Mouse (Mus musculus): Measurements from ENCODE around the gene Mlxipl. TPM values are rescaled to one million over a fixed set of nuclear protein-coding genes. Genes with fewer than 3 reads are reported as not detected.
"Not testable (repeated sequence)": the region's sequence is repeated elsewhere in the genome, so short reads cannot be mapped to it uniquely, and the experiment has no call there.

Gene Mlxipl
- polyA plus RNA-seq (2016; fragmentation: Nextera tagmentation; extraction: Ambion mirVana), result 0.58 and 0.66 TPM in 2 replicates

DNA sequence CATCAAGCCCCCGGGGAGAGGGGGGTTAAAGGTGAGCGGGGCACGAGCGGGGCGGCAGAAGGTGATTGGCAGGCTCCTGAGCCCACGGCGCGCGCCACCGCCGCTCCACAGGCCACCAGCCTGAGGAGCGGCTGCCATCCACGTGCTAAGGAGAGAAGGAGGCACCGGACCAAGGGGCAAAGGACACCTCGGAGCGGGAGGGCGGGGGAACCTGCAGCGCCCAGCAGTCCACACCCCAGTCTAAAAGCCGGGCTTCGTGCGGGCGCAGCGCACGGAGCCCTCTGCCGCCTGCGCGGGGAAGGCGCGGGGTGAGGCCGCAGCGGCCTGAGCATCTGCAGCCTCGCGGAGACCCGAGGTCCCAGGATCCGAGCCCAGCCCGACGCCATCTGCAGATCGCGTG, at the start of gene Mlxipl:
Gene Mlxipl, plus strand, starts transcription at position 238 of the 400 bp plus-strand sequence.
- Histone ChIP-seq H3K9me3 (no peaks in the 10 kb centered on the region), H3K27ac (no peak within 1 kb of the TSS), H3K27me3 (replicated peaks) (peaks cover 52% of the 10 kb centered on the region), H3K4me2 (replicated peaks) (peak within 1 kb of the TSS; percentile 32), H3K4me1 (no peaks in the 10 kb centered on the region; the same call in 1 of the 2 replicates), H3K36me3 (no peaks in the 10 kb centered on the region), H3K4me3 (no peak within 1 kb of the TSS), H3K9ac (0 out of 2 replicates have a peak within 1 kb of the TSS, but pooled peaks have one; percentile 21)
- ATAC-seq (ENCODE audit: low FRiP score, low read depth), result no peak
- WGBS, result 3% methylated on average over 39 of the region's 39 CpGs

DNA sequence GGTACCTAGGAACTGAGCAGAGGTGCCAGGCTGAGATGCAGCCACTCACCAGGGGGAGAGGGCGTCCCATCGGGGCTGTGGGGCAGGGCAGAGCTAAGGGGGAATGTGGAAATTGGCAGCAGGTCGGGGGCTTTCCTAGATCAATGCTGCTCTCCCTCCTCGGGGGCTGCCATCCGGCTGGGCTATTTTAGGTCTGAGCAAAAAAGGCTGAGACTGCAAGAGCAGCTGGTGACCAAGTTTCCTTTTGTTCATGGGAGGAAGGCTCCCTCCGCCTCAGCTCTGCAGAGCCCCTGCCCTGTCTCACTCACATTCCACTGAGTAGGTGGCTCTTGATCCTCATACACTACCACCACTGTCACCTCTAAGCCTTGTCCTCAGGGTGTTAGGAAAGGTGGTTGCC, 49.6 kb upstream of the Mlxipl start:
- Histone ChIP-seq H3K27me3 (replicated peaks) (no peaks in the 10 kb centered on the region), H3K4me3 (no peak overlapping the region), H3K9ac (no peak overlapping the region), H3K27ac (no peak overlapping the region), H3K36me3 (peaks cover 14% of the 10 kb centered on the region), H3K9me3 (no peaks in the 10 kb centered on the region), H3K4me1 (peaks cover 3% of the 10 kb centered on the region), H3K4me2 (replicated peaks) (no peak overlapping the region)
- no peak for ATAC-seq (ENCODE audit: low FRiP score, low read depth)
- WGBS, result 63% methylated on average over 6 of the region's 6 CpGs

DNA sequence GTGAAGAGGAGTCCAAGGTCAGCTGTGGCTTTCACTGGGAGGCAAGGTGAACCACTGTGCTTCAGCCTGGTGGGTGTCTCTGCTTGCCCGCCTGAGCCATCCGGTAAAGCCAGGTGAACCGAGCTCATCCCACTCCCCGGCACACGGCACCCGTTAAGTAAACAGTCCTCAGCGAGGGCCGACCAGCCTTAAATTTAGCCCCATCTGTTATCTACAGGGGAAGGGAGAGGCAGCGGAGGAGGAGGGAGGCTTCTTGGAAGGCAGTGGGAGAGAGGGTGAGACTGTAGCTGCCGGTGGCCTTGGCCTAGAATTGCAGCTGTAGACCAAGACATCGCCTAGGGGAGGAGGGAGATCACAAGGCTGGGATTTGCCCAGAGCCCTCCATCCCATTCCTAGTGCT, 48.9 kb upstream of the Mlxipl start:
- H3K27me3 ChIP-seq (replicated peaks), result no peaks in the 10 kb centered on the region
- no peak for ATAC-seq (ENCODE audit: low FRiP score, low read depth)
- no peak overlapping the region for H3K4me3 ChIP-seq
- H3K36me3 ChIP-seq, result peaks cover 21% of the 10 kb centered on the region
- no peak overlapping the region for H3K4me2 ChIP-seq (replicated peaks)
- no peak overlapping the region for H3K9ac ChIP-seq
- H3K4me1 ChIP-seq, result no peaks in the 10 kb centered on the region; the same call in 1 of the 2 replicates
- WGBS, result 81% methylated on average over 11 of the region's 11 CpGs
- H3K9me3 ChIP-seq, result no peaks in the 10 kb centered on the region
- no peak overlapping the region for H3K27ac ChIP-seq

DNA sequence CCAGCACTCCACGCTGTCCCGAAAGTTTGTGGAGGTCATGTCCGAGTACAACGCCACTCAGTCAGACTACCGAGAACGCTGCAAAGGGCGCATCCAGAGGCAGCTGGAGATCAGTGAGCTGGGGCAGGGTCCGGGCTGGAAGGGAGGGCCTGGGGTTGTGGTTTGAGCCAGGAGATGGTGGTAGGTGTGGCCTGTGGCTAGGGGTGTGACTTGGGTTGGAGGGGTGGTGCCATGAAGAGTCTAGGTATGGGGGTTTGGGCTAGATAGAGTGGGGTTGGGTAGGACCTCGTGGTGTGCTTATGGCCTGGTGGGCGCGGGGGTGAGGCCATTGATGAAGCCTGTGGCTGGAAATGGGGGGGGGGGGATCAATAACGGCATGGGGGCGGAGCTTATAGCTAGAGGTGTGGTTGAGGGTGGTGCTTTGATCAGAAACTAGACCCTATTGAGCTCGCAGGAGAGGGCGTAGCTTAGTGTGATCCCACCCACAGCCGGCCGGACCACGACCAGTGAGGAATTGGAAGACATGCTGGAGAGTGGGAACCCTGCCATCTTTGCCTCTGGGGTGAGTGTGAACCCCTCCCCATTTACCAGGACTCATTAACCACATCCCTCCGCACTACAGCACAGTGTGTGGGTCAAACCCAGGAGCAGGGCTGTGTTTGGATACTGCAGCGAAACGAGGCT, 47.4 kb upstream of the Mlxipl start:
- no peak overlapping the region for H3K9ac ChIP-seq
- 24% methylated on average over 20 of the region's 21 CpGs for WGBS

DNA sequence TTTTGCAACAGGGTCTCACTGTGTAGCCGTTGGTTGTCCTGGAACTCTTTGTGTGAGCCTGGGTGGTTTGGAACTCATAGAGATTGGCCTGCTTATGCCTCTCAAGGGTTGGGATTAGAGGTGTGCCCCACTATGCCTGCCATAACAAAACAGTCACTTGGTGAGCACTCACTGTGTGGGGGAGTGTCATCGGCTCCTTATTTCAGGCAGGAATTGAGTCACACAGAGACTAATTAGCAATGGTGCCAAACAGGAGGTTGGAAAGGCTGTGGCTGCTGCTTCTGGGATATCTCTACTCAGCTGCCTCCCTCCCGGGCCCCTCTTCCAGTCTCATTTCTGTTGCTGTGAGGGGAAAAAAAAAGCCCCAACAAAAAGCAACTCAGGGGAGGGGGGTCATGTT, 45.1 kb upstream of the Mlxipl start:
- Histone ChIP-seq H3K9me3 (no peaks in the 10 kb centered on the region), H3K27ac (no peak overlapping the region), H3K36me3 (peaks cover 26% of the 10 kb centered on the region), H3K27me3 (replicated peaks) (no peaks in the 10 kb centered on the region), H3K4me2 (replicated peaks) (no peak overlapping the region), H3K4me3 (no peak overlapping the region), H3K4me1 (no peaks in the 10 kb centered on the region; the same call in 1 of the 2 replicates), H3K9ac (no peak overlapping the region)
- 97% methylated on average over 3 of the region's 3 CpGs for WGBS
- no peak for ATAC-seq (ENCODE audit: low FRiP score, low read depth)

More for the DNA sequence above, 47.4 kb upstream of the Mlxipl start:
- Histone ChIP-seq H3K9me3 (no peaks in the 10 kb centered on the region), H3K27me3 (replicated peaks) (no peaks in the 10 kb centered on the region), H3K4me2 (replicated peaks) (no peak overlapping the region), H3K4me1 (no peaks in the 10 kb centered on the region; the same call in 1 of the 2 replicates), H3K36me3 (peaks cover 21% of the 10 kb centered on the region), H3K4me3 (no peak overlapping the region), H3K27ac (no peak overlapping the region)
- ATAC-seq (ENCODE audit: low FRiP score, low read depth), result no peak

DNA sequence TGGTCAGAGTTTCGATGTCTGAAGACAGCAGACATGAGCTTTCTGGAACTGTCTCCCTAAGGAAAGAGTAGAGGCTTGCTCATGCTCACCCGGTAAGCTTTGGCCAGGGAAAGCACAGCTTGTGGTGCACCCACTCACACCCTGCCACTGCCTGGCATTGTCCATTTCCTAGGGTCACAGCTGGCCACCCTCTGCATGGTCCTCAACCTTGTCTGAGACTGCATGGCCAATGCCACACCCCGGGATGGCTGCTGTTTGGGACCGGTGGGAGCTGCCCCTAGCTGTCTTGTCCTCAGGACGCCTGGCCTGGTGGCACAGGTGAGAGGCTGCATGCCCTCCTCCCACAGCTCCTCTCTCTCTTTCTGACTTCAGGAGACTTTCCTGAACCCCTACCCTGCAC, 41.2 kb upstream of the Mlxipl start:
- H3K4me3 ChIP-seq, result no peak overlapping the region
- H3K27ac ChIP-seq, result no peak overlapping the region
- H3K27me3 ChIP-seq (replicated peaks), result no peaks in the 10 kb centered on the region
- no peak overlapping the region; the same call in 1 of the 2 replicates for H3K9ac ChIP-seq
- H3K4me2 ChIP-seq (replicated peaks), result no peak overlapping the region
- no peaks in the 10 kb centered on the region for H3K9me3 ChIP-seq
- 93% methylated on average over 5 of the region's 5 CpGs for WGBS
- peaks cover 50% of the 10 kb centered on the region for H3K36me3 ChIP-seq
- no peaks in the 10 kb centered on the region for H3K4me1 ChIP-seq
- no peak for ATAC-seq (ENCODE audit: low FRiP score, low read depth)

DNA sequence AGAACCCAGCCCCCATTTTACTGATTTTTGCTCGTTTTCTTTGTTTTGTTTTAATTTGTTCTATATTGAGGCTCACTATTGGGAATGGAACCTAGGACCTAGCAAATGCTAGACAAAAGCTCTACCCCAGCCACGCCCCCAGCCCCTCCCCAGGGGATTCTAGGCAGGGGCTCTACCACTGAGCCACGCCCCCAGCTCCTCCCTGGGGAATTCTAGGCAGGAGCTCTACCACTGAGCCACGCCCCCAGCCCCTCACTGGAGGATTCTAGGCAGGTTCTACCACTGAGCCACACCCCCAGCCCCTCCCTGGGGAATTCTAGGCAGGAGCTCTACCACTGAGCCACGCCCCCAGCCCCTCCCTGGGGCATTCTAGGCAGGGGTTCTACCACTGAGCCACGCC, 40.4 kb upstream of the Mlxipl start:
- H3K36me3 ChIP-seq, result peaks cover 55% of the 10 kb centered on the region
- not testable (repeated sequence) for H3K4me2 ChIP-seq (replicated peaks); ATAC-seq (ENCODE audit: low FRiP score, low read depth); H3K27me3 ChIP-seq (replicated peaks); H3K9ac ChIP-seq; H3K9me3 ChIP-seq; H3K27ac ChIP-seq; H3K4me1 ChIP-seq; H3K4me3 ChIP-seq
- 88% methylated on average over 6 of the region's 6 CpGs for WGBS

DNA sequence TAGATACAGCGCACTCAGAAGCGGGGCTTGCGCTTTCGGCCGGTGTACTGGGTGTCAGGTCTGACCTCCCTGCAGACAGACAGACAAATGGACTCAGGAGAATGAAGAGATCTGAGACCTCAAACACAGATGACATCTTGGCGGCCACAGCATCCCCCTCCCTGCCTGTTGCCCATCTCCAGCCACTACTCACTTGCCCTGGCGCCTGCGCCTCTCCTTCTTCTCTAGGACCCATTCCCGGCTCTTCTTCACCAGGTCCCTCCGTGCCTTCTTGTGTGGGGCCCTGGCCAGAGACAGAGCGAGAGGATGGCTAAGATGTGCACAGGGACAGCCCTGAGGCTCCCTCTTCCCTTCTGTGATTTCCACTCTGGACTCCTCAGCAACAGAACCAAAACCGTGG, 36.3 kb upstream of the Mlxipl start:
- 93% methylated on average over 12 of the region's 12 CpGs for WGBS
- peaks cover 83% of the 10 kb centered on the region for H3K36me3 ChIP-seq
- ATAC-seq (ENCODE audit: low FRiP score, low read depth), result no peak
- H3K4me1 ChIP-seq, result no peaks in the 10 kb centered on the region
- no peak overlapping the region for H3K9ac ChIP-seq
- no peaks in the 10 kb centered on the region for H3K27me3 ChIP-seq (replicated peaks)
- H3K4me3 ChIP-seq, result no peak overlapping the region
- no peaks in the 10 kb centered on the region for H3K9me3 ChIP-seq
- no peak overlapping the region for H3K4me2 ChIP-seq (replicated peaks)
- H3K27ac ChIP-seq, result no peak overlapping the region

DNA sequence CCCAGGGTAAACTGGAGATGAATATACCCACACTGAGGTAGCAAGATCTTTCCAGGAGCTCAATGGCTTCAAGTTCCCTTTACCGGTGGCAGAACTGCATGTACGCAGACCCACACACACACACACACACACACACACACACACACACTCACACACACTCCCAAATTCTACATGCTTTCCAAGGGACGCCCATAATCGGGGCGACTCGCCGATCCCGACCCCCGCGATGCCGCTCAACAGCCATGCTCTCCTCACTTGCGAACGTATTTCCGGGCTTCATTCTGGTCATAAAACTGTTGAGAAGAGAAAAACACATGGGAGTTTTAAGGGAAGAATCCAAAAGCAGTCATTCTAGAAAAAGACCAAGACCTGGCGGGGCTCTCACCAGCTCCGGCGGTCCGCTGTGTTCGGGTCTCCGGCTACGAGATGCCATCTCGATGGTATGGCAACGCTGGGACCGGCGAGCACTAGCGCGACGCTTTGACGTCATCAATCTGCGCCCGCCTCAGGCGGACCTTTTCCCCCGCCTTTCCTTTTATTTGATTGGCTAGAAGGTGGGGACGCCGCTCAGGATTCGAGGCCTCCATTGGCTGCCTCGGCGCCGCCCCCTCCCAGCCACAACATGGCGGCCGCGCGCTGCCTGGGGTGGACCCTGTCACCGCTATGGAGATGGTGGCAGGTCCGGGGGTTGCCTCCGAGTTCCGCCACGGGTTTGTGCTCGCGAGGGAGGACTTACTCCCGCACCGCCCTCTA, 25.9 kb upstream of the Mlxipl start, which contains the start of gene Dnajc30:
Gene Dnajc30, plus strand, starts transcription at position 574 of the 753 bp plus-strand sequence.
- Histone ChIP-seq H3K9ac (peak within 1 kb of the TSS; percentile 85), H3K4me1 (peaks cover 20% of the 10 kb centered on the region), H3K27me3 (replicated peaks) (no peaks in the 10 kb centered on the region), H3K4me3 (peak within 1 kb of the TSS; percentile 90), H3K4me2 (replicated peaks) (peak within 1 kb of the TSS; percentile 87), H3K36me3 (peaks cover 52% of the 10 kb centered on the region), H3K9me3 (no peaks in the 10 kb centered on the region), H3K27ac (no peak within 1 kb of the TSS)
- ATAC-seq (ENCODE audit: low FRiP score, low read depth), result peak; percentile 94
- WGBS, result 1% methylated on average over 51 of the region's 52 CpGs

DNA sequence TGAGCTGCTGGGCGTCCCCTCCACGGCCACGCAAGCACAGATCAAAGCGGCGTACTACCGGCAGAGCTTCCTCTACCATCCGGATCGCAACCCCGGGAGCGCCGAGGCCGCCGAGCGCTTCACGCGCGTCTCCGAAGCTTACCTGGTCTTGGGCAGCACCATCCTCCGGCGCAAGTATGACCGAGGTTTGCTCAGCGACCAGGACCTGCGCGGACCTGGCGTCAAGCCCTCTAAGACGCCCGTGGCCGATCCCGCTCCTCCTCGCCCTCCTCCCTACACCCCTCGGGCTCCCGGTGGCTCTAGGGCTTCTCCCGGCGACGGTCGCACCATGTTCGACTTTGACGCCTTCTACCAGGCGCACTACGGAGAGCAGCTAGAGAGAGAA, 25.3 kb upstream of the Mlxipl start:
- H3K27ac ChIP-seq, result no peak overlapping the region
- H3K4me1 ChIP-seq, result peaks cover 20% of the 10 kb centered on the region
- H3K4me3 ChIP-seq, result peak overlapping the region; percentile 90
- H3K9ac ChIP-seq, result peak overlapping the region; percentile 85
- H3K27me3 ChIP-seq (replicated peaks), result no peaks in the 10 kb centered on the region
- H3K36me3 ChIP-seq, result peaks cover 46% of the 10 kb centered on the region
- ATAC-seq (ENCODE audit: low FRiP score, low read depth), result peak; percentile 70
- under 1% methylated on average over 40 of the region's 40 CpGs for WGBS
- H3K4me2 ChIP-seq (replicated peaks), result peak overlapping the region; percentile 87
- H3K9me3 ChIP-seq, result no peaks in the 10 kb centered on the region

DNA sequence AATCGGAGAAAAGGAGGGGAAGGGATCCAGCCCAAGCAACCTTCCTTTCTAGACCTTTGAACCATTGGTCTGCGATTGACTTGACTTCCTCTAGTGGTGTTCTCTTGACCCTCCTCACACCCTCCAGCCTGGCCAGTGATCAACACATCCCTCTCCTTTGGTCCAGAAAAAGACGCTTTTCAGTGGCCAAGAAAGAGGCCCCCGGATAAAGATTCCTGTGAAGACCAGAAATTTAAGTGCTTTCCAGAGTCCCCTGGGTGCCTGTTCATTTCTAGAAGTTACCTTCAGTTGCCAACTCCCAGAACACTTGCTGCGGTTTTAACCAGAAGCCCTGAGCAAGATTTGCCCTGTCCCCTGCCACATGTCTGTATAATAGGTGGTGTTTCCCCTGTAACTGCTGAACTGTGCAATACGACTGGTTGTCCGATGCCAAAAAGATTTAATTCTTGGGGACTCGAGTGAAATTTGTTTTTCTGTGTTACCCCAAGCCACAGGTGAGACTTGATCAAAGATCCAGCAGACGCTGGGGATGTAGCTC, 24.7 kb upstream of the Mlxipl start, which contains the start of gene Bud23:
Gene Bud23, minus strand, starts transcription at position 51 of the 538 bp plus-strand sequence.
- peak within 1 kb of the TSS; percentile 85 for H3K9ac ChIP-seq
- H3K4me2 ChIP-seq (replicated peaks), result peak within 1 kb of the TSS; percentile 87
- ATAC-seq (ENCODE audit: low FRiP score, low read depth); H3K27ac ChIP-seq; H3K9me3 ChIP-seq; H3K27me3 ChIP-seq (replicated peaks): not testable (repeated sequence)
- 79% methylated on average over 9 of the region's 9 CpGs for WGBS
- peak within 1 kb of the TSS; percentile 90 for H3K4me3 ChIP-seq
- H3K4me1 ChIP-seq, result peaks cover 20% of the 10 kb centered on the region
- peaks cover 40% of the 10 kb centered on the region for H3K36me3 ChIP-seq

DNA sequence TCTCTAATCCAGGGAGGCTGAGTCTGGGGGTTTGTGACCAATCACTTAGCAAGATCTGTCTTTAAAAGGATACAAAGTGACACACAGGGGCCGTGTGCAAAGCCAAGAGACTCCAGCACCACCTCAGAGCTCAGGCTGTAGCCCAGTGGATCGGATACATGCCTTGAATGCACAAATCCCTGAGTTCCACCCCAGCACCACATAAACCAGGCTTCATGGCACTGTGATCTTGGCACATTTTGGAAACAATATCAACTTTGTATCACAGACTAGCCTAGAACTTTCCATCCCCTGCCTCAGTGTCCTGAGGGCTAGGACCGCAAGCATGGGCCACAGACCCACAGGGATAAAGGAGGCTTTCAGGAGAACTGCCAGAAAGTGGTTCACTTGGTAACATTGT, 23.7 kb upstream of the Mlxipl start:
- H3K4me1 ChIP-seq, result peaks cover 20% of the 10 kb centered on the region
- H3K27ac ChIP-seq, result no peak overlapping the region
- H3K36me3 ChIP-seq, result peaks cover 29% of the 10 kb centered on the region
- H3K4me2 ChIP-seq (replicated peaks), result peak overlapping the region; percentile 87
- WGBS, result 93% methylated on average over 3 of the region's 3 CpGs
- no peak overlapping the region for H3K4me3 ChIP-seq
- no peak for ATAC-seq (ENCODE audit: low FRiP score, low read depth)
- H3K9me3 ChIP-seq, result no peaks in the 10 kb centered on the region
- no peak overlapping the region for H3K9ac ChIP-seq
- H3K27me3 ChIP-seq (replicated peaks), result no peaks in the 10 kb centered on the region

Data from neural tube, embryonic 12.5 days (tissue).